Mouse (Mus musculus) forebrain, embryonic 15.5 days (tissue): Measurements from ENCODE around the gene Tmem145. TPM values are rescaled to one million over a fixed set of nuclear protein-coding genes. Genes with fewer than 3 reads are reported as not detected.

ENCODE experiments used
- ATAC-seq: fragments of 200-750 bp; cut with Nextera tagmentation; replicated peaks from 2 replicates; pipeline ENCODE4 v1.8.0; 2017; ENCODE audit warnings: mild to moderate bottlenecking, moderate TSS enrichment, moderate library complexity
- H3K27ac ChIP-seq: fragments of 300-500 bp; sonication (generic); replicated peaks from 2 replicates; pipeline ENCODE4 v1.5.1; 2015; ENCODE audit warnings: mild to moderate bottlenecking, inconsistent platforms
- H3K27me3 ChIP-seq: fragments of 300-500 bp; sonication (generic); 2 replicates; pipeline ENCODE4 v1.6.1; 2015; ENCODE audit warnings: inconsistent platforms
- H3K36me3 ChIP-seq: fragments of 300-500 bp; sonication (generic); 2 replicates; pipeline ENCODE4 v1.6.1; 2015; ENCODE audit warnings: mild to moderate bottlenecking, inconsistent platforms
- H3K4me1 ChIP-seq: fragments of 300-500 bp; sonication (generic); 2 replicates; pipeline ENCODE4 v1.6.1; 2015; ENCODE audit warnings: inconsistent platforms
- H3K4me2 ChIP-seq: fragments of 300-500 bp; sonication (generic); replicated peaks from 2 replicates; pipeline ENCODE4 v1.6.1; 2015; ENCODE audit warnings: mild to moderate bottlenecking, inconsistent platforms
- H3K4me3 ChIP-seq: fragments of 300-500 bp; sonication (generic); 2 replicates; pipeline ENCODE4 v1.5.1; 2015; ENCODE audit warnings: mild to moderate bottlenecking, inconsistent platforms
- H3K9ac ChIP-seq: fragments of 300-500 bp; sonication (generic); replicated peaks from 2 replicates; pipeline ENCODE4 v1.6.1; 2015; ENCODE audit warnings: mild to moderate bottlenecking, inconsistent platforms
- H3K9me3 ChIP-seq: fragments of 300-500 bp; sonication (generic); 2 replicates; pipeline ENCODE4 v1.6.1; 2016; ENCODE audit warnings: inconsistent platforms
- WGBS: fragments of 180-500 bp; shearing (Covaris S2); methylation state at CpG from one replicate; pipeline ENCODE4 v1.1.7; 2015; ENCODE audit warnings: mixed read lengths; 5-methylcytosine and 5-hydroxymethylcytosine counted together
- polyA plus RNA-seq: library from polyadenylated mRNA; unstranded; fragments of >200 nt; fragmentation: Nextera tagmentation; extraction: Ambion mirVana; gene quantifications from 2 replicates; pipeline ENCODE4 v1.2.1, GENCODE M21; 2015

Gene Tmem145
- polyA plus RNA-seq, 1 experiment from 2014 or later, result 32.3 TPM

GRCm38 (mm10) chr7:25288011-25288410 lies 17.9 kb upstream of the Tmem145 start:
- no peak for ATAC-seq
- H3K9me3 ChIP-seq, result no peaks in the 10 kb centered on the region
- no peak overlapping the region for H3K27ac ChIP-seq
- no peak overlapping the region for H3K4me2 ChIP-seq
- no peaks in the 10 kb centered on the region for H3K27me3 ChIP-seq
- peaks cover 84% of the 10 kb centered on the region for H3K36me3 ChIP-seq
- peaks cover 43% of the 10 kb centered on the region for H3K4me1 ChIP-seq
- H3K9ac ChIP-seq, result no peak overlapping the region
- whole genome bisulfite sequencing, result 95% methylated on average over 12 of the region's 12 CpGs
- H3K4me3 ChIP-seq, result no peak overlapping the region

DNA sequence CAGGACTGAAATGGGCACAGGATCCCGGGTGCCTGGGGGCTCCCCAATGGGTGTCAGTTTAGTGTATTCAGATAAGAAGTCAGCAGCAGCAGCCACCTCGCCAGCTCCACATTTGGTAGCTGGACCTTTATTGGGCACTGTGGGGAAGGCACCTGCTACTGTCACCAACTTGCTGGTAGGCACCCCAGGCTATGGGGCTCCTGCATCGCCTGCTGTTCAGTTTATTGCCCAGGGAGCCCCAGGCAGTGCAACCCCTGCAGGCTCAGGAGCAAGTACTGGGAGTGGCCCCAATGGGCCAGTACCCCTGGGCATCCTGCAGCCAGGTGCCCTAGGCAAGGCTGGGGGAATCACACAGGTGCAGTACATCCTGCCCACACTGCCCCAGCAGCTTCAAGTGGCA lies 17.2 kb upstream of the Tmem145 start:
- no peaks in the 10 kb centered on the region for H3K9me3 ChIP-seq
- H3K4me2 ChIP-seq, result no peak overlapping the region
- H3K9ac ChIP-seq, result no peak overlapping the region
- H3K27ac ChIP-seq, result no peak overlapping the region
- 91% methylated on average over 3 of the region's 3 CpGs for WGBS
- no peak for ATAC-seq
- H3K36me3 ChIP-seq, result peaks cover 91% of the 10 kb centered on the region
- no peak overlapping the region for H3K4me3 ChIP-seq
- H3K27me3 ChIP-seq, result no peaks in the 10 kb centered on the region
- H3K4me1 ChIP-seq, result peaks cover 36% of the 10 kb centered on the region

DNA sequence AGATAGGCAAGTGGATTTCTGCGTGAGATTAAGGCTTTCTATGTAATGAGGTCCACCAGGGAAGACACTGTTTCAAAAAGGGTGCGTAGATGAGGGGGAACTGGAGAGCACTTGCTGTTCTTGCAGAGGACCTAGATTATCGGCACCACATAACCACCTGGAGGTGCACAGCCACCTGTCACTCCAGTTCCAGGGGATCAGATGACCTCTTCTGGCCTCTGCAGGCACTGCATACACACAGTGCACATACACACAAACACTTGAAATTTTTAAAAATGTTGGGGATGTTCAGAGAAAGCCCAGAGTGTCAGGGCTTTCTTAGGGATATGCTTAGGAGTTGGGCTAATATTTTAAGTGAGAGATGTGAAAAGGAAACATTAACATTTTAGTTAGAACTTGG lies 16.0 kb upstream of the Tmem145 start:
- 90% methylated on average over 3 of the region's 3 CpGs for WGBS
- Histone ChIP-seq H3K9ac (no peak overlapping the region), H3K36me3 (peaks cover 100% of the 10 kb centered on the region), H3K9me3 (no peaks in the 10 kb centered on the region), H3K27ac (no peak overlapping the region), H3K4me1 (peaks cover 26% of the 10 kb centered on the region), H3K27me3 (no peaks in the 10 kb centered on the region), H3K4me2 (no peak overlapping the region), H3K4me3 (no peak overlapping the region)
- ATAC-seq, result no peak

DNA sequence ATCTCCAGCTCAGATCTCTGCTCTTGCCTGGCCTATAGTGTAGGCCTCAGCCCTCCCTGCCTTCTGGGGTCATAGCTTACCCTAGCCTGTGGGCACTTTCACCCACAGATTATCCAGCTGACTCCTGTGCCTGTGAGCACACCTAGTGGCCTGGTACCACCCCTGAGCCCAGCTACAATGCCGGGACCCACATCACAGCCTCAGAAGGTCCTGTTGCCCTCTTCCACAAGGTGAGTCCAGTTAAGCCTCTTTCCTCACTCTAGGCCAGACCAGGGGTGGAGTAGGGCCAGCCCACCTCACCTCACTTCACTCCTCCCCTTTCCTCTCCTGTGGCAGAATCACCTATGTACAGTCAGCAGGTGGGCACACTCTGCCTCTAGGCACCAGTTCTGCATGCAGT lies 15.4 kb upstream of the Tmem145 start:
- ATAC-seq, result no peak
- 100% methylated on average over 1 of the region's 1 CpGs for WGBS
- Histone ChIP-seq H3K27ac (peak overlapping the region; percentile 48; the same call in 1 of the 2 replicates), H3K4me1 (peaks cover 26% of the 10 kb centered on the region), H3K4me2 (no peak overlapping the region), H3K4me3 (0 out of 2 replicates have a peak overlapping the region, but pooled peaks have one; percentile 3), H3K9ac (0 out of 2 replicates have a peak overlapping the region, but pooled peaks have one; percentile 7), H3K36me3 (peaks cover 100% of the 10 kb centered on the region), H3K27me3 (no peaks in the 10 kb centered on the region), H3K9me3 (no peaks in the 10 kb centered on the region)

- peaks cover 26% of the 10 kb centered on the region for H3K4me1 ChIP-seq
- no peak overlapping the region for H3K4me3 ChIP-seq
- H3K36me3 ChIP-seq, result peaks cover 98% of the 10 kb centered on the region
- WGBS, result 67% methylated on average over 2 of the region's 2 CpGs
- no peaks in the 10 kb centered on the region for H3K9me3 ChIP-seq
- H3K9ac ChIP-seq, result peak overlapping the region; percentile 7; the same call in 1 of the 2 replicates
- H3K27ac ChIP-seq, result peak overlapping the region; percentile 48; the same call in 1 of the 2 replicates
- no peak overlapping the region for H3K4me2 ChIP-seq
- no peaks in the 10 kb centered on the region for H3K27me3 ChIP-seq
- 0 out of 2 replicates have a peak, but pooled peaks have one; percentile 14 for ATAC-seq
Observed at GRCm38 (mm10) chr7:25290911-25291310, 15.0 kb upstream of the Tmem145 start.

DNA sequence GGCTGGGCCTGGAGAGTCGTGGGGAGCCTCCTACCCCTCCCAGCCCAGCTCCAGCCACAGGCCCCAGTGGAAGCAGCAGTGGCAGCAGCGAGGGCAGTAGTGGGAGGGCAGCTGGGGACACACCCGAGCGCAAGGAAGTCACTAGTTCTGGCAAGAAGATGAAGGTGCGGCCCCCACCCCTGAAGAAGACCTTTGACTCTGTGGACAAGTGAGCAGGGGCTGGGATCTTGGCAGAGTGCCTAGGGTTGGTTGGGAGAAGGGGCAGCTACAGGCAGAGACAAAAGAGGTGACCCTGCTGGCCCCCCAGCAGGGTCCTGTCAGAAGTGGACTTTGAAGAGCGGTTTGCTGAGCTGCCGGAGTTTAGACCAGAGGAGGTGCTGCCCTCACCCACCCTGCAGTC lies 13.8 kb upstream of the Tmem145 start:
- peaks cover 86% of the 10 kb centered on the region for H3K36me3 ChIP-seq
- no peak for ATAC-seq
- no peaks in the 10 kb centered on the region for H3K9me3 ChIP-seq
- 66% methylated on average over 7 of the region's 7 CpGs for WGBS
- H3K4me1 ChIP-seq, result peaks cover 37% of the 10 kb centered on the region
- no peak overlapping the region for H3K27ac ChIP-seq
- no peak overlapping the region for H3K4me2 ChIP-seq
- no peak overlapping the region for H3K9ac ChIP-seq
- no peaks in the 10 kb centered on the region for H3K27me3 ChIP-seq
- H3K4me3 ChIP-seq, result no peak overlapping the region

DNA sequence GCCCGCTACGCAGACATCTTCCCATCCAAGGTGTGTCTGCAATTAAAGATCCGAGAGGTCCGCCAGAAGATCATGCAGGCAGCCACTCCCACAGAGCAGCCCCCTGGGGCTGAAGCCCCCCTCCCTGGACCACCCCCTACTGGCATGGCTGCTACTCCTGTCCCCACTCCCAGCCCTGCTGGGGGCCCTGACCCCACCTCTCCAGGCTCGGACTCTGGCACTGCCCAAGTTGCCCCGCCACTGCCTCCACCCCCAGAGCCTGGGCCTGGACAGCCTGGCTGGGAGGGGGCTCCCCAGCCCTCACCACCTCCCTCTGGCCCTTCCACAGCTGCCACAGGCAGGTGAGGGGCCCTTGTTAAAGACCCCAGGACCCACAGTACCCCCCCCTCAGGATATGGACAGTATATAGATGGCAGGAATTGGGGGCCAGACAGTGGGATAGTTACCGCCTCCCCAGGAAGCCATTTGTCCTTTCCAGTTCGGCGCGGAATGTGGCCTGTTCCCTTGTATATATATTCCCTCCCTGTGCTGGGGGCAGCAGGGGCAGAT lies 12.6 kb upstream of the Tmem145 start:
- Histone ChIP-seq H3K4me3 (no peak overlapping the region), H3K4me1 (peaks cover 41% of the 10 kb centered on the region), H3K9ac (no peak overlapping the region), H3K36me3 (peaks cover 75% of the 10 kb centered on the region), H3K9me3 (no peaks in the 10 kb centered on the region), H3K4me2 (no peak overlapping the region), H3K27me3 (no peaks in the 10 kb centered on the region), H3K27ac (peak overlapping the region; percentile 37; the same call in 1 of the 2 replicates)
- WGBS, result 83% methylated on average over 10 of the region's 10 CpGs
- no peak for ATAC-seq

GRCm38 (mm10) chr7:25294495-25294894 lies 11.4 kb upstream of the Tmem145 start:
- no peaks in the 10 kb centered on the region for H3K9me3 ChIP-seq
- no peak overlapping the region for H3K4me3 ChIP-seq
- H3K36me3 ChIP-seq, result peaks cover 63% of the 10 kb centered on the region
- H3K27ac ChIP-seq, result no peak overlapping the region; the same call in 1 of the 2 replicates
- no peak for ATAC-seq
- H3K4me1 ChIP-seq, result peaks cover 46% of the 10 kb centered on the region
- WGBS, result 90% methylated on average over 4 of the region's 4 CpGs
- H3K4me2 ChIP-seq, result no peak overlapping the region
- H3K9ac ChIP-seq, result no peak overlapping the region
- no peaks in the 10 kb centered on the region for H3K27me3 ChIP-seq

DNA sequence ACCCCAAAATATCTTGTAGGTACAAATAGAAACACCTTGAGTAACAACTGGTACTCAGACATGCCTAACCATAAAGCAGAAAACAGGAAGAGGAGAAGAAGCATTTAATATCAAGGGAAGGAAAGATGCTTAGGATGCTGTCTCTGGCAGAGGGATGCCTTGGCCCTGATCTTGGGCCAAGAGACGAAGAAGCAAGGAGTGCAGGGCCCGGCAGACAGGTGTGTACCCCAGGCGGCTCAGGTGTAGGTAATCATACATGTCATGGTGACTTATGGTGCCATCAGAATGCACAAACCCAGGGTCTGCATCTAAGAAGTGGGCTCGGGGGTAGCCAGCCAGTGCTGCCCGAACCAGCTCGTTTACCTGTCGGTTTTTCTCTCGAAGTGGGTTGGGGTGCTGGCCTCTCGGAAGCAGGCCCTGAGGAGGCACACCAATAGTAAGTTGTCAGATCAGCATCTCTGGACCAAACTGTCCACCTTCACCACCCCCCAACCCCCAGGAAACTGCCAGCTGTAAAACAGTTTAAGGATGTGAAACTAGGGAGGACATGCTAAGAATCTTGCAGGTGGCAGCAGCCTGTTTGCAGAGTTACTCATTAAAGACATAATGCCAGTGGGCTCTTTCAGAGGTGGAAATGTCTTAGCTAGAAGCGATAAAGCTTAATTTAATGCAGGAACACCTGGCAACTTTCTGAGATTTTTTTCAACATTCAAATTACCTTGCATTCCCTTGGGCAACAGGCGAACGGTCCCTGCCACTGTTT lies 10.8 kb upstream of the Tmem145 start:
- Histone ChIP-seq H3K36me3 (peaks cover 56% of the 10 kb centered on the region), H3K9me3 (no peaks in the 10 kb centered on the region), H3K27ac (no peak overlapping the region; the same call in 1 of the 2 replicates), H3K4me1 (peaks cover 46% of the 10 kb centered on the region), H3K4me3 (no peak overlapping the region), H3K27me3 (no peaks in the 10 kb centered on the region), H3K9ac (0 out of 2 replicates have a peak overlapping the region, but pooled peaks have one; percentile 7), H3K4me2 (no peak overlapping the region)
- ATAC-seq, result no peak
- 84% methylated on average over 12 of the region's 12 CpGs for WGBS

DNA sequence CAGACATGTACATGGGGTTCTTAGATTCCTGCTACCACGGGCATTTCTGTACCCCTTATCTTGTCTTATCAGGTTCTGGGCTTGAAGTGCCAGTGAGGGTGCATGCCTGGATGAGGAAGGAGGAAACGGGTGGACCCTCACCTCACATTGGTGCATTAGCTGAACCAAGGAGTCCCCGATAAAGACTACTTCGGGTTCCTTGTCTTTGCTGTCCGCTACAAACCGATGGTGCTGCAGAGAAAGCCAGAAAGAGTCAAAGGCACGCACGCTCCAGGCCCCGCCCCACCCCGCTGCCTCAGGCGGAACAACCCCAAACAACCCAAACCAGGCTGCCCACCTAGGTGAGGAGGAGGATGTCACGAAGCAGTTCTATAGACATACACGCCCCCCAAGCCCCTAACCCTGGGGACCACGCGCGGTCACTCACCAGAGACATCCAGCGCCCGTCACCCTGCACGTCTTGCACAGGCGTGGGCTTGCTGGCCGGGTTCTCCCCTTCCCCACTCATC lies 8.9 kb upstream of the Tmem145 start:
- H3K36me3 ChIP-seq, result peaks cover 38% of the 10 kb centered on the region
- H3K4me1 ChIP-seq, result peaks cover 34% of the 10 kb centered on the region
- peak overlapping the region; percentile 58 for H3K4me3 ChIP-seq
- peak overlapping the region; percentile 87 for H3K9ac ChIP-seq
- no peaks in the 10 kb centered on the region for H3K9me3 ChIP-seq
- H3K27me3 ChIP-seq, result no peaks in the 10 kb centered on the region
- peak; percentile 41 for ATAC-seq
- peak overlapping the region; percentile 95 for H3K27ac ChIP-seq
- under 1% methylated on average over 21 of the region's 21 CpGs for WGBS
- H3K4me2 ChIP-seq, result peak overlapping the region; percentile 63

DNA sequence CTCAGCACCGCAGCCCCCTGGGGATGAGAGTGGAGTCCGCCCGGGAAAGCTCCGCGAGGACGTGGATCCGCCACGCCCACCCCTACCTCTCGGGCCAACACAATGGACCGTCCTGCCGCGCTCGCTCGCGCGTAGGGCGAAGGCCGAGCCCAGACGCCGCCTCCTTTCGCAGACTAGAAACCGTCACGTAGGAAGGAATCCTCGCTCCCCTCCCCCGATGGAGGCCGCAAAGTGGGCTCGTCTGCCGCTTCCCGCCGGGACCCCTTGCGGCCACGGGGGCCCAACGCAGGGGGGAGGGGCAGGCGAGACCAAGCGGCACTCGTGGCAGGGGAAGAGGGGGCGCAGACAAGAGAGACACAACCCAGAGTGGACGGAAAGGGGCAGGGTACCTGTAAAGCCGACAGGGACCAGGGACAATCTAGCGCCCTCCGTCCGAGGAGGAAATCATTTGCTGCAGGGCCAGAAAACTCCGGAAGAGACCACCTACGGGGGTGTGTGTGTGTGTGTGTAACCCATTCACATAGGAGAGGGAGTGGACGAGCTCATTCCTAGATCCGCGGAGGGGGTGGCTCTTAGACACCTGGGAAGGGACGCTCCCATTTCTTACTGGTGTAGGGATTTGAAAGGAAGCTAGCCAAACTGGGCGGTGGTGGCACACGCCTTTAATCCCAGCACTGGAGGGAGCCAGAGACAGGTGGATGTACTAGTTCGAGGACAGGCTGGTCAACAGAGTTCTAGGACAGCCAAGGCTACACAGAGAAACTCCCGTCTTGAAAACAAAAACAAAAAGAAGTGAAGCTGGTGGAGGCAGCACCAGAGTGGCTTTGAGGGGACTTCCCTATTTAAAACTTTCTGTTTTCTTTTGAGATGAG lies 8.2 kb upstream of the Tmem145 start, which contains the start of gene Pafah1b3:
Pafah1b3 (minus strand) TSS at position 533 of the 872 bp plus-strand sequence.
- Histone ChIP-seq H3K9ac (peak within 1 kb of the TSS; percentile 87), H3K4me1 (peaks cover 31% of the 10 kb centered on the region), H3K4me2 (peak within 1 kb of the TSS; percentile 63), H3K4me3 (peak within 1 kb of the TSS; percentile 58), H3K27me3 (no peaks in the 10 kb centered on the region), H3K27ac (peak within 1 kb of the TSS; percentile 95), H3K9me3 (no peaks in the 10 kb centered on the region), H3K36me3 (peaks cover 31% of the 10 kb centered on the region)
- under 1% methylated on average over 52 of the region's 52 CpGs for WGBS
- ATAC-seq, result peak; percentile 93
